Mouse (Mus musculus) MEL (cell line): ENCODE data around the gene Ints4.

ENCODE experiments used
- CHD1 ChIP-seq: IDR thresholded peaks from 2 replicates; pipeline ENCODE4 v1.6.1; 2012; ENCODE audit warnings: low read depth, mild to moderate bottlenecking, inconsistent platforms, low read length, improper control_type of control experiment
- CTCF ChIP-seq, 3 experiments: IDR thresholded peaks in 2 of 3; conservative IDR thresholded peaks in 1 of 3; 2 replicates each; pipeline ENCODE4 v1.5.1; 2011 to 2012; ENCODE audit warnings: low read length in 3 of 3, low read depth in 2 of 3, mild to moderate bottlenecking in 2 of 3, improper control_type of control experiment in 1 of 3, inconsistent platforms in 1 of 3, mixed read lengths in 1 of 3, moderate library complexity in 1 of 3; ENCODE audit not compliant: control insufficient read depth in 1 of 3, insufficient read depth in 1 of 3, poor library complexity in 1 of 3, severe bottlenecking in 1 of 3
- EP300 ChIP-seq, 2 experiments: IDR thresholded peaks; 2 replicates each; pipeline ENCODE4 v1.6.1; 2011; ENCODE audit warnings: improper control_type of control experiment in 2 of 2, low read length in 2 of 2, low read depth in 1 of 2, mild to moderate bottlenecking in 1 of 2
- MYC ChIP-seq: IDR thresholded peaks from 2 replicates; pipeline ENCODE4 v1.6.1; 2011; ENCODE audit warnings: low read depth, mild to moderate bottlenecking, low read length, improper control_type of control experiment, moderate library complexity
- POLR2A ChIP-seq, 2 experiments: IDR thresholded peaks; 2 replicates each; pipeline ENCODE4 v1.6.1; 2011 to 2012; ENCODE audit warnings: low read length in 2 of 2, mild to moderate bottlenecking in 2 of 2, control low read depth in 1 of 2, improper control_type of control experiment in 1 of 2, low read depth in 1 of 2, moderate library complexity in 1 of 2; ENCODE audit not compliant: control insufficient read depth in 1 of 2, insufficient read depth in 1 of 2, poor library complexity in 1 of 2
- RCOR1 ChIP-seq: IDR thresholded peaks from 2 replicates; pipeline ENCODE4 v1.6.1; 2012; ENCODE audit warnings: low read depth, mild to moderate bottlenecking, inconsistent platforms, low read length, improper control_type of control experiment
- TAL1 ChIP-seq: IDR thresholded peaks from 2 replicates; pipeline ENCODE4 v1.6.1; 2012; ENCODE audit warnings: mild to moderate bottlenecking, inconsistent platforms, low read length, moderate library complexity, mixed read lengths
- UBTF ChIP-seq: IDR thresholded peaks from 2 replicates; pipeline ENCODE4 v1.6.1; 2012; ENCODE audit warnings: low read depth, mild to moderate bottlenecking, inconsistent platforms, low read length, improper control_type of control experiment, moderate library complexity, borderline replicate concordance; ENCODE audit not compliant: insufficient read depth
- ZNF384 ChIP-seq: IDR thresholded peaks from 2 replicates; pipeline ENCODE4 v1.6.1; 2012; ENCODE audit warnings: low read depth, mild to moderate bottlenecking, inconsistent platforms, low read length, improper control_type of control experiment

GRCm38 (mm10) chr7:97535531-97535930, 54.8 kb downstream of the Ints4 start:
- no peak for TF ChIP-seq POLR2A (IDR thresholded peaks at IDR 0.05; ENCODE audit: control insufficient read depth in 1 of 2, insufficient read depth in 1 of 2, low read depth in 1 of 2, low read length in 2 of 2, poor library complexity in 1 of 2)
- TF ChIP-seq TAL1, result no peak
- no peak for TF ChIP-seq EP300 (IDR thresholded peaks at IDR 0.05; ENCODE audit: low read depth in 1 of 2, low read length in 2 of 2)
- TF ChIP-seq CTCF (IDR thresholded peaks at IDR 0.05 in 2 of 3, conservative IDR thresholded peaks at IDR 0.05 in 1 of 3; ENCODE audit: control insufficient read depth in 1 of 3, insufficient read depth in 1 of 3, low read depth in 2 of 3, low read length in 3 of 3, poor library complexity in 1 of 3, severe bottlenecking in 1 of 3), result no peak
- TF ChIP-seq MYC, result no peak
- no peak for TF ChIP-seq UBTF
- no peak for TF ChIP-seq CHD1
- no peak for TF ChIP-seq ZNF384
- TF ChIP-seq RCOR1, result no peak
